Mouse (Mus musculus): ENCODE results near the gene Proser3. TPM values are rescaled to one million over a fixed set of nuclear protein-coding genes. Genes with fewer than 3 reads are reported as not detected.
A peak's percentile ranks its signal among the peaks of the same experiment; 100 is the strongest.

Gene Proser3
- polyA plus RNA-seq, 1 experiment from 2014 or later = 9.6 TPM

DNA sequence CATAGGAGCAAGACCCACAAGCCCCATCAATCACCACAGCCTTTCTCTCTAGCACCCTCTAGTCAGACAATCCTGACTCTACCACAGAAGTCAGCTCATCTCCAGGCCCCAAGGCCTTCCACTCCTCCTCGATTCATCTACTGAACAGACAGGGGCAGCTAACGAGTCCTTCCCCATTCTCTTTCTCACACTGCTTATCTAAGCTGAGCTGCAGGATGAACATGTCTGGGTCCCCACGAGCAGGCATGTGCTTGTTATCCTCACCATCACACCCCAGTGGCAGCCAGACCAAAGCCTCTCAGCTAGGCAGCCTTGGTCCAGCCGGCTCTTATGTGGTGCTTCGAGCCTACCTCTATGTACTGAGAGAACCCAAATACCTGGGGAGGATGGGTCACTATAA, 20.3 kb upstream of the Proser3 start:
- 84% methylated on average over 5 of the region's 5 CpGs for WGBS
- no peaks in the 10 kb centered on the region for H3K27me3 ChIP-seq (replicated peaks)
- ATAC-seq (ENCODE audit: extremely low read depth, insufficient number of reproducible peaks, low FRiP score, low TSS enrichment) = no peak
- H3K9me3 ChIP-seq = no peaks in the 10 kb centered on the region
- H3K4me2 ChIP-seq = no peak overlapping the region
- no peak overlapping the region for H3K9ac ChIP-seq
- no peak overlapping the region for H3K4me3 ChIP-seq
- H3K4me1 ChIP-seq = 0 out of 2 replicates have a peak, but pooled peaks cover 3% of the 10 kb centered on the region
- peaks cover 97% of the 10 kb centered on the region for H3K36me3 ChIP-seq
- no peak overlapping the region for H3K27ac ChIP-seq (replicated peaks)

DNA sequence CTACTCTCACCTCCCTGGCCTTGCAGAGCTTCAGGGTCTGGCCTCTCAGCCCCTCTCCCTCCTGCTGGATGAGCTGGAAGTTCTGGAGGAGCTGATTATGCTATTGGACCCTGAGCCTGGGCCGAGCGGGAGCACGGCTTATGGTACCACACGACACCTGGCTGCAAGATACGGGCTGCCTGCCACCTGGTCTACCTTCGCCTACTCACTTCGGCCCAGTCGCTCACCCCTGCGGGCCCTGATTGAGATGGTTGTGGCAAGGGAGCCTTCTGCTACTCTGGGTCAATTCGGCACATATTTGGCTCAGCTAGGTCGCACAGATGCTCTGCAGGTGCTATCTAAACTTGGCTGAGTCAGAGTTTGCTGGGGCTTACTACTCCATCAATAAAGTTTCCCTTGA, 15.5 kb upstream of the Proser3 start:
- no peak for ATAC-seq (ENCODE audit: extremely low read depth, insufficient number of reproducible peaks, low FRiP score, low TSS enrichment)
- no peaks in the 10 kb centered on the region for H3K27me3 ChIP-seq (replicated peaks)
- H3K4me2 ChIP-seq = no peak overlapping the region
- peaks cover 81% of the 10 kb centered on the region for H3K36me3 ChIP-seq
- H3K4me1 ChIP-seq = peaks cover 9% of the 10 kb centered on the region
- no peak overlapping the region for H3K27ac ChIP-seq (replicated peaks)
- no peaks in the 10 kb centered on the region for H3K9me3 ChIP-seq
- 84% methylated on average over 11 of the region's 11 CpGs for WGBS
- no peak overlapping the region for H3K9ac ChIP-seq
- no peak overlapping the region for H3K4me3 ChIP-seq

- Histone ChIP-seq H3K4me2 (no peak overlapping the region), H3K27ac (replicated peaks) (no peak overlapping the region), H3K27me3 (replicated peaks) (no peaks in the 10 kb centered on the region), H3K9me3 (no peaks in the 10 kb centered on the region), H3K9ac (no peak overlapping the region), H3K4me1 (peaks cover 12% of the 10 kb centered on the region), H3K4me3 (no peak overlapping the region), H3K36me3 (peaks cover 73% of the 10 kb centered on the region)
- no peak for ATAC-seq (ENCODE audit: extremely low read depth, insufficient number of reproducible peaks, low FRiP score, low TSS enrichment)
- WGBS = 80% methylated on average over 9 of the region's 9 CpGs
Observed at GRCm38 (mm10) chr7:30566033-30566432, 13.9 kb upstream of the Proser3 start.

GRCm38 (mm10) chr7:30564970-30565571, 13.0 kb upstream of the Proser3 start, which contains the start of gene Igflr1:
Gene Igflr1 (plus strand): TSS chr7:30565427.
- Histone ChIP-seq H3K27ac (replicated peaks) (no peak within 1 kb of the TSS), H3K36me3 (peaks cover 64% of the 10 kb centered on the region), H3K9ac (peak within 1 kb of the TSS; percentile 96), H3K4me2 (peak within 1 kb of the TSS; percentile 85), H3K9me3 (no peaks in the 10 kb centered on the region), H3K4me1 (peaks cover 15% of the 10 kb centered on the region), H3K27me3 (replicated peaks) (no peaks in the 10 kb centered on the region), H3K4me3 (no peak within 1 kb of the TSS)
- no peak for ATAC-seq (ENCODE audit: extremely low read depth, insufficient number of reproducible peaks, low FRiP score, low TSS enrichment)
- 87% methylated on average over 12 of the region's 12 CpGs for WGBS

DNA sequence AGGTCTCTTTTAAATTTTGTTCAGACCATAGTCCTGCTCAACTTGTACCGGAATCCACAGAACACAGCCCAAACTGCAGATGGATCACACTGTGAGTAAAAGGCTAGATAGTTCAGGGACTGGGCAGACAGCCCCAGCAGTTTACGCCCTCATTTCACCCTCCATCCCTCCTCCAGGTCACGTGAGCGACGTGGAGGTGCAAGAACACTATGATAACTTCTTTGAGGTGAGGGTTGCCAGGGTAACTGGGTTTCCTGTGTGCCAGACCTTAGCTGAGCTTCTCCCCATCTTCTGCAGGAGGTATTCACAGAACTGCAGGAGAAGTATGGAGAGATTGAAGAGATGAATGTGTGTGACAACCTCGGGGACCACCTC, 11.8 kb upstream of the Proser3 start:
- no peaks in the 10 kb centered on the region for H3K9me3 ChIP-seq
- H3K9ac ChIP-seq = peak overlapping the region; percentile 96
- 19% methylated on average over 6 of the region's 6 CpGs for WGBS
- H3K27me3 ChIP-seq (replicated peaks) = no peaks in the 10 kb centered on the region
- peak overlapping the region; percentile 98 for H3K27ac ChIP-seq (replicated peaks)
- ATAC-seq (ENCODE audit: extremely low read depth, insufficient number of reproducible peaks, low FRiP score, low TSS enrichment) = no peak
- peak overlapping the region; percentile 85 for H3K4me2 ChIP-seq
- H3K4me3 ChIP-seq = peak overlapping the region; percentile 91
- H3K36me3 ChIP-seq = peaks cover 52% of the 10 kb centered on the region
- peaks cover 20% of the 10 kb centered on the region for H3K4me1 ChIP-seq

- Histone ChIP-seq H3K27ac (replicated peaks) (peak within 1 kb of the TSS; percentile 98), H3K4me2 (peak within 1 kb of the TSS; percentile 85), H3K27me3 (replicated peaks) (no peaks in the 10 kb centered on the region), H3K9me3 (no peaks in the 10 kb centered on the region), H3K4me3 (peak within 1 kb of the TSS; percentile 91), H3K9ac (peak within 1 kb of the TSS; percentile 96), H3K4me1 (peaks cover 26% of the 10 kb centered on the region), H3K36me3 (peaks cover 46% of the 10 kb centered on the region)
- ATAC-seq (ENCODE audit: extremely low read depth, insufficient number of reproducible peaks, low FRiP score, low TSS enrichment) = peak; percentile 79
- under 1% methylated on average over 44 of the region's 45 CpGs for WGBS
Observed at GRCm38 (mm10) chr7:30563117-30563905, 11.2 kb upstream of the Proser3 start, which contains the start of the genes U2af1l4, Gm49396 and Psenen. Gene U2af1l4 (plus strand): TSS chr7:30563301. Gene Gm49396 (plus strand): TSS chr7:30563344. Gene Psenen (minus strand): TSS chr7:30563627.

- Histone ChIP-seq H3K36me3 (peaks cover 43% of the 10 kb centered on the region), H3K27ac (replicated peaks) (peak overlapping the region; percentile 98), H3K4me1 (peaks cover 33% of the 10 kb centered on the region), H3K4me3 (peak overlapping the region; percentile 91), H3K4me2 (peak overlapping the region; percentile 85), H3K9ac (peak overlapping the region; percentile 87), H3K9me3 (no peaks in the 10 kb centered on the region), H3K27me3 (replicated peaks) (no peaks in the 10 kb centered on the region)
- WGBS = under 1% methylated on average over 27 of the region's 27 CpGs
- ATAC-seq (ENCODE audit: extremely low read depth, insufficient number of reproducible peaks, low FRiP score, low TSS enrichment) = no peak
Observed at GRCm38 (mm10) chr7:30562526-30563116, 10.5 kb upstream of the Proser3 start.

DNA sequence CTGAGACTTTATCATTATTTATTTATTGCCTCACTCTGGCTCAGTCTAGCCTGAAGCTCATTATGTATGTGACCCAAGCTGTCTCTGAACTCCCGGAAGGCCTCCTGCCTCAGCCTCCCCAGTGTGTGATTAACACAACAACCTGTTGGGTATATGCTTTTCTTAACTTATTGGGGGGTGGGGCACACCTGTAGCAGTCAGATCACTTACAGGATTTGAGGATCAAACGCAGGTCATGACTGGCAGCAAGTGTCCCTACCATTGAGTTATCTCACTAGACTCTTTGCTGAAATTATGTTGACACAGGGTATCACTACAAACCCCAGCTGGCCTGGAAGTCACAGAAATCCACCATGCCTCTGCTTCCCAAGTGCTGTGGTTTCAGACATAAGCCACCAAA, 8.2 kb upstream of the Proser3 start:
- Histone ChIP-seq H3K36me3 (peaks cover 43% of the 10 kb centered on the region), H3K4me3 (peak overlapping the region; percentile 72), H3K9ac (peak overlapping the region; percentile 72), H3K27me3 (replicated peaks) (no peaks in the 10 kb centered on the region), H3K27ac (replicated peaks) (no peak overlapping the region; the same call in 1 of the 2 replicates), H3K9me3 (no peaks in the 10 kb centered on the region), H3K4me1 (peaks cover 33% of the 10 kb centered on the region), H3K4me2 (peak overlapping the region; percentile 98)
- no peak for ATAC-seq (ENCODE audit: extremely low read depth, insufficient number of reproducible peaks, low FRiP score, low TSS enrichment)
- 64% methylated on average over 2 of the region's 2 CpGs for WGBS

DNA sequence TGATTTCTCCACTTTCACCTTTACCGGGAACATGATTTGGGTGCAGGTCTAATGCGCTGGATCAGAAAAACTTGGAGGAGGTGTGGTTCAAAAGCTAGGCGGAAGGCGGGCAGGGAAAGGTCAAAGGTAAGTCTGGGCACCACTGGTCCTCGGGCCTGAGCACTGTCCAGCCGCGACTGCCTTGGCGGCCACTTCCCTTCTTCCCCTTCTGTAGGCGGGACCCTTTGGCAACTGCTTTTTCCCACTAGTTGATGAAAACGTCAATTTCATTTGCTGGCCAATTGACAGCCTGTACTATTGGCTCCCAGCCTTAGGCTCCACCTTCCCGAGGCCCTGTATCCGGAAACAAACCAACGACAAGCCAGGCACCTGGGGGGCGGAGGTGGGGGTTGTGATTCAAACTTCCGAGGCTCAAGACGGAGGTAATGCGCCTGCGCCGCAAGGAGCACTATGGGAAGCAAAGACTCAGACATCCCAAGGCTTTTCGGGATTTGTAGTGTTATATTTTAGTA, 7.4 kb upstream of the Proser3 start, which contains the start of gene Lin37:
Lin37 (minus strand) TSS at position 396 of the 512 bp plus-strand sequence.
- ATAC-seq (ENCODE audit: extremely low read depth, insufficient number of reproducible peaks, low FRiP score, low TSS enrichment) = peak; percentile 61
- H3K9me3 ChIP-seq = no peaks in the 10 kb centered on the region
- peak within 1 kb of the TSS; percentile 90 for H3K9ac ChIP-seq
- H3K27ac ChIP-seq (replicated peaks) = peak within 1 kb of the TSS; percentile 61
- no peaks in the 10 kb centered on the region for H3K27me3 ChIP-seq (replicated peaks)
- peak within 1 kb of the TSS; percentile 98 for H3K4me2 ChIP-seq
- H3K4me3 ChIP-seq = peak within 1 kb of the TSS; percentile 72
- H3K4me1 ChIP-seq = peaks cover 33% of the 10 kb centered on the region
- H3K36me3 ChIP-seq = peaks cover 45% of the 10 kb centered on the region
- under 1% methylated on average over 20 of the region's 20 CpGs for WGBS

DNA sequence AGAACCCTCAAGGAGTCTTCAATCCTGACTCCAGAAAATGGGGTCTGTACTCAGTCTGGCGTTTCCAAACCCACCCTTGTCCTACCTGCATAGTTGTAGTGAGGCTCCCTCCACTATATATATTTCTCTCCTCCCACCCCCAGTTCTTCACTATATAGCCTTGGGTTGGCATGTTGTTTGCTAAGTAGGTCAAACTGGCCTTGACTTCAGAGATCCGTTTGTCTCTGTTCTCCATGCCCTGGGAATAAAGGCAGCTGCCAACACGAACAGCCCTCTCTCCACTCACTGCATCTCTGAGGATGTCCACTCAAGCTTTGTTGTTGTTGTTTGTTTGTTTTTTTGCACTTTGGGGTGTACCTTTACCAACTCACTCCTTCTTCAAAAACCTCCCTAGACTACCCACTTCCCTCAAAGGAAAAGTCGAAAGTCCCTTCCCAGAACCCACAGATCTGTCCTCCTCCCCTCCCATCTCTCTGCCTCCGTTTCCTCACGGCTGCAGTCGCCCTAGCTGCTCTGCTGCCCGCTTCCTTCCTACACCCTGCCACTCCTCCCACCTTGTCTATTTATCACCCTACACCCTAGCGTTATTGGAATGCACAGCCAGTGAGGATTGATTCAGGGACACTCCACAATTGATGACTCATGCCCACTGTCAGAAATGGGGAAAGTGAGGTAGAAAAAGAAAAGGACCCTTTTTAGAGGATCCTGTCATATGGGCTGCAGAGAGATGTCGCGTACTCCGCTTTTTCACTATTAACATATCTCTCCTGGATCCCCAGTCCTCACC, 6.8 kb upstream of the Proser3 start:
- no peak for ATAC-seq (ENCODE audit: extremely low read depth, insufficient number of reproducible peaks, low FRiP score, low TSS enrichment)
- H3K4me3 ChIP-seq = peak overlapping the region; percentile 72
- peak overlapping the region; percentile 90 for H3K9ac ChIP-seq
- WGBS = 13% methylated on average over 12 of the region's 12 CpGs
- H3K27ac ChIP-seq (replicated peaks) = peak overlapping the region; percentile 61
- peak overlapping the region; percentile 98 for H3K4me2 ChIP-seq
- H3K27me3 ChIP-seq (replicated peaks) = no peaks in the 10 kb centered on the region
- H3K4me1 ChIP-seq = peaks cover 30% of the 10 kb centered on the region
- peaks cover 45% of the 10 kb centered on the region for H3K36me3 ChIP-seq
- no peaks in the 10 kb centered on the region for H3K9me3 ChIP-seq
